Mouse (Mus musculus) MEL-GATA-1-ER (cell line): ENCODE results near the gene Snx29.
A peak's percentile ranks its signal among the peaks of the same experiment; 100 is the strongest.
"Not testable (repeated sequence)": the region's sequence is repeated elsewhere in the genome, so short reads cannot be mapped to it uniquely, and the experiment has no call there.

Experiments used
- DNase-seq: peaks from one replicate; pipeline ENCODE4 v3.0.0-alpha.2; 2012; ENCODE audit warnings: low read depth; ENCODE audit errors: extremely low read depth

Gene Snx29

DNA sequence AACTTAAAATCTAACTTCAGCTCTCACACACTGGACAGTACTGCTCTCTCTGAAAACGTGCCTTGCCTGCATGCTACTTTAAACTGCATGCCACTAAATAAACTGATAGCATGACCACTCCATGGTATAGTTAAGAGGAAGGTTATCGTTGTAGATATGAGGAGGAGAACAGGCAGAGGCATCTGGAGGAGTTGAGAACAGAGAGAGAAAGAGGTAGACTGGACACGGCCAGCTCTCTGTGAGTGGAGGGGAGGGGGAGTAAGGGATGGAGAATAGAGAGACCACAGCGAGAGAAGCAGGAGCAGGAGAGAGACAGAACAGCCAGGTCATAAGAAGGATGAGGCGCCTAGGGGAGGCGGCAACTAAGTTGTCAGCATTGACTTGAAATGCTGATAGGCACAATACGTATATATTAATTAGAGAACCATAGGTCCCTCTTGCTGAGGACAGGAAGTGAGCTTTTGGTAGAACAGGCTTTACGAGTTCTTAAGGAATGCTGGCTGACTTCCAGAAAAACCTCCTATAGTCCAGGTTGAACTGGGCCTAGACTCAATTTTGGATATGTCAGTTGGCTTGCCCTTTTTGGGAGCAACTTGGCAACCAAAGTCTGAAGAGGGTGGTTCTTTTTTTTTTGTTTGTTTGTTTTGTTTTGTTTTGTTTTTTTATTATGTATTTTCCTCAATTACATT lies 85.4 kb downstream of the Snx29 start:
- no peak for DNase-seq

DNA sequence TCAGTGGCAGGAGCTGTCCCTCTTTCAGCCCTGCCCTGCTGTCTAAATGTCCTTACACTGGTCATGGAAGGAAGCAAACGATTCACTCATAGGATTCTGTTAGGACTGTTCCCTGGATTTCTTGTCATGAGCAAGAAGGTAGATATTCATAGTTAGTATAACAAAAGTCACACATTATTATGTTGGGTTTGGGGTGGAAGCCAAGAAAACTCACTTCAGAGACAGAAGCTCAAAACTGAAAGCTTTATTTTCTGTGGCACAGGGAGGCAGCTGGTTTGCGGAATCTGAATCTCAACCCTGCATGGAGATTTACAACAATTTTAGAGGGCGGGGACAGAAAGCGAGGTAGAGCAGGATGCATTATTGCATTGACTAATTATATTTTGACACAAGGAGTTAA lies 86.0 kb downstream of the Snx29 start:
- DNase-seq = no peak

- no peak for DNase-seq
These were observed 91.9 kb downstream of the Snx29 start for GRCm38 (mm10) chr16:11414631-11415030.

GRCm38 (mm10) chr16:11418183-11418588 lies 95.5 kb downstream of the Snx29 start:
- peak; percentile 37 for DNase-seq

DNA sequence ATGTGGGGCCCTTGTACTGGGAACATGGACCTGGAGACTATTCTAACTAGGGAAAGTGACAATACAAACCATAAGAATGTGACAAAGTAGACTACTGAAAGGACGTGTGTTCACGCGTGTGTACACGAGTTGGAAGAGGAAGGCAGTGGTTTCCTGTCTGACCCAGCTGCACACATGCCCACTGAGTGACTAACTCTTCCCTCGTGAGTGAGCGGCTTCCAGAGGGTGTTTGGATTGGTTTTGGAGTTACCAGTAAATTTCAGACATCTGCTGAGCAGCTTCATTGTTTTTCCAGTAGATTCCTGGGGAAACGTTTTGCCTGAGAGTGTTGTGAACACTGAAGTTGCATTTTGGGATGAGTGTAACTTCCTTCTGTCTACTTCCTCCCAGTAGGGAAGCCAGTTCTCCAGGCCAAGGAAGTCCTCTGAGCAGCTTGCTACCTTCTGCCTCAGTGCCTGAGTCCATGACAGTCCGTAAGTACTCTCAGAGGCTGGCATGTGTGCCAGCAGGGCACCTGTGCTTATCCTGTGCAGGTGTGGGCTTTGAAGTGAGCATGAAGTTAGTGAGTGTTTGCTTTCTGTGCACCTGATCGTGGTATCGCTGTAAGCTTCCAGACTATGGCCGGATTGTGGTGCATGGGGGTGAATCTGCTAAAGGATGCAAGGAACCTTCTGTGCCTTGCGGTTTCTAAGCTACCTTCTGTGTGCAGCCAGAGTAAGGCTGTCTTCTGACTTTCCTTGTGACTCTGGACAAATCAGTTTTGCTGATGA lies 97.8 kb downstream of the Snx29 start:
- DNase-seq = no peak

DNA sequence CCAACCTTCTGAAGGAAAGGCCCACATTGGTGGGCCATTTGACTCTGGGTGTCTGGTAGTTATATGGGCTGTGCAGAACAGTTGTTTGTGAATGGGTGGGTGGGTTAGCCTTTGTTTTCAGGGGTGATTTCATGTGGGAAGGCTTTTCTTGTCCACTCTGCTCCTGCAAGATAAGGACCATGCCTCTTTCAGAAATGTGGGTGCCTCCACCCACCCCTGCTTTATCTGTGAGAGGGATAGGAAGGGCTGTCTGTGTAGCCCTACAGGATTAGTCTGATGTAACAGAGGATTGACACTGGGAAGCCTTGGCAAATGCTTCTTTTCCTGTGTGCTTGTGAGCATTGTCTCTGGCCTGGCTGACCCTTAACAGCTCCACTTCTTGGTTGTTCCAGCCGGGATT lies 99.5 kb downstream of the Snx29 start:
- DNase-seq = no peak

DNA sequence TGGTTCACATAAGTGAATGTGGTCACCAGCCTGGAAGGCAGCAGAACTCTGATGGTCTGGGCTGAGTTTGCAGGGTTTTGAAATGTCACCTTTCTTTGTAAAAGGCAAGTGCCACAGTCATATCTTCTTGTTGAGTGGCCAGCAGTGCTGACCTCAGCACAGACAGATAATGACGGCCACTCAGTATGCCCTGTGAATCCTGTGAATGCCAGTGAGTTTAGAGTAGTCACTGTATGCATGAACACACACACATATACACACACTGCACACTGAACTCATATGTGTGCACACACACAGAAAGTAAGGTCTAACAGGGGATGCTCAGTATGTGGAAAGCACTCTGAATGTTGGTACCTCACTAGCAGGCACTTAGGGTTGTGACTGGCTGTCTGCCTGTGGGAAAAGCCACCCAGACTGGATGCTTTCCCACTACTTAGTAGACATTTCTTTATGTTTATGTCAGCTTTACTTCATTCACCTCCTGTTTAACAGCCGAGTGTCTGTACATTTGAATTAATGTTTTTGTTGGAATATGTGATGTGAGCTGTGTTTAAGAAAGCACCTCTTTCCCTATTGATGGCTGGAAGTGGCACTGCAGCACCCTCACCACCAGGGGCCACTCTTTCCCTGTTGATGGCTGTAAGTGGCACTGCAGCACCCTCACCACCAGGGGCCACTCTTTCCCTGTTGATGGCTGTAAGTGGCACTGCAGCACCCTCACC lies 100.3 kb downstream of the Snx29 start:
- DNase-seq = no peak

DNA sequence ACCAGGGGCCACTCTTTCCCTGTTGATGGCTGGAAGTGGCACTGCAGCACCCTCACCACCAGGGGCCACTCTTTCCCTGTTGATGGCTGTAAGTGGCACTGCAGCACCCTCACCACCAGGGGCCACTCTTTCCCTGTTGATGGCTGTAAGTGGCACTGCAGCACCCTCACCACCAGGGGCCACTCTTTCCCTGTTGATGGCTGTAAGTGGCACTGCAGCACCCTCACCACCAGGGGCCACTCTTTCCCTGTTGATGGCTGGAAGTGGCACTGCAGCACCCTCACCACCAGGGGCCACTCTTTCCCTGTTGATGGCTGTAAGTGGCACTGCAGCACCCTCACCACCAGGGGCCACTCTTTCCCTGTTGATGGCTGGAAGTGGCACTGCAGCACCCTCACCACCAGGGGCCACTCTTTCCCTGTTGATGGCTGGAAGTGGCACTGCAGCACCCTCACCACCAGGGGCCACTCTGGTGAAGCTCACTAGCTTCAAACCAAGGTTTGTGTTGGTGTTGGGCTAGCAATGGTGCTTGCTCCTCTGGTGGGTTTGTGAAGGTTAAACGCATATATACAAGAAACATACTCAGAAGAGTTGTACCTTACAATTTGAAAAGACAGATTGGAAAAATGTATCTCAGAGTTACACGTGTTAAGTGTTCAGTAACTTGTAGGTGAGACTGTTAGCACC lies 101.0 kb downstream of the Snx29 start:
- DNase-seq = not testable (repeated sequence)

DNA sequence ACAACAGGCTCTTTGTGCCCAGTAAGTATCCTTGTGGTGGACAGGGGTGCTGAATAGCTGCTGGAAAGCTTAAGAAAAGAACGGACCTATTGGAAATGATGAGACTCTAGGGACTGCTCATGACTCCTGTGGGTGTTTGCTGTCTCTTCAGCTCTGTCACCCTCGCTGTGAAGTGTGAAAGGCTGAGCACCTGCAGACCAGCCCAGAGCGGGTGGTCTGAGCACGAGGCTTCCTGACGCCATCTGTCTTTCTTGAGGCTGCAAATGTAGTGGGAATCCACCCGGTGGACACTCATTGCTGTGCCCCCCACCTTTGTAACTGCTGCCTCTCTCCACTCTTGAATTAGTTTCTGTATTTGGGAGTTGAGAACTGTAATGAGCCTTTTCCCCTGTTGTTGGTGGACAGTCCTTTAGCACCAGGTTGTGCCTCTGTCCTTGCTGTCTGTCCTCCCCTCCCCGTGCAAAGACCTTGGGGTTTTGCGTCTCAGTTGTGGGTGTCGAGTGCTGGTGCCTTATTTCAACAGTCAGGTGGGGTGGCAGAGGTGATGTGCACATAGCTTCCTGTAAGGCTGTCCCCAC lies 101.9 kb downstream of the Snx29 start:
- DNase-seq = no peak

DNA sequence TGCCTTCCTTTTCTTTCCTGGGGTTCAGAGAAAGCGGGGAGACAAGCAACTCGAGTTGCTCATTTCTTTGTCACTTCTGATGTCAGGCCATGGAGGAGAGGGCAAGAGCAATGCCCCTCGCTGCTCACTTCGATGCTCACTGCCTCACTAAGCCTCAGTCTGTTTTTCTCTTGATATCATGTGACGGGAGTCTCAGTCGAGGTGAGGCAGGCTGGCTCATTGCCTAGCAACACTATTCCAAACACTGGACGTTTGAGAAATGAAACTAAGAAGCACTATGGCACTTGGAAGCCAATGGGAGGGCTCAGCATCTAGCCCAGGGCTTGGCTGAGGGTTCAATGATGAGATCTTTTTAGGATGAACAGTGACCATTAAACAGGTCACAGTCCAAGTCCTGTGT lies 102.6 kb downstream of the Snx29 start:
- DNase-seq = no peak

DNA sequence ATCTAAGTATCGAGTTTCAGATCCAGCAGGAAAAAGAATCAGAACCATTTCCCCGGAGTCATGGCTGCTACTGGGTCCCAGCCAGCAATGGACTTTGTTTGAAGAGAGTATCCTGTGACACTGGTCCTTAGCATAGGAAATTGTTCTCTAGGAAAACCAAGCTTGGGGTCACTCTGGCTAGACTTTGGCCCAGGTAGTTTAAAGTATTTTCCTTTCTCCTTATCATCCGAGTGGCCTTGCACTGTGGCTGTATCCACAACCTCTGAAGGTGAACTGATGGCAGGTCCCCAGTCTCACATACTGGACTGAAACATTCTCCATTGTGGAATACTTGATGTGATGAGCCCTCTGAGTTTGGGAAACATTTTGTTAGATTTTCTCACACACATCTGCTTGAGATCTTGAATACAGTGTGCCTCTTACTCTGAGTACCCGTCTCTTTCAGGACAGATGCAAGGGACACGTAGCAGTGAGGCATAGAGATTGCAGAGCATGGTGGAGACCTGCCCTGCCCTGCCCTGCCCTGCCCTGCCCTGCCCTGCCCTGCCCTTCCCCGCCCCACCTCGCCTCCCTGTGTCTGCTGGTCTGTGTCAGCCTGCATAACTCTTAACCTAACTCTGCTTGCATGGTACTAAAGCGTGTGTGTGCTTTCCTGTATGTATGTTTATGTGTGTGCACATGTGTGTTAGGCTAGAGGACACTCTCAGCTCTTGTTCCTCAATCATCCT lies 104.3 kb downstream of the Snx29 start:
- no peak for DNase-seq

GRCm38 (mm10) chr16:11429784-11430183 lies 107.1 kb downstream of the Snx29 start:
- no peak for DNase-seq

- DNase-seq = no peak
These were observed 107.8 kb downstream of the Snx29 start for GRCm38 (mm10) chr16:11430520-11430919.

DNA sequence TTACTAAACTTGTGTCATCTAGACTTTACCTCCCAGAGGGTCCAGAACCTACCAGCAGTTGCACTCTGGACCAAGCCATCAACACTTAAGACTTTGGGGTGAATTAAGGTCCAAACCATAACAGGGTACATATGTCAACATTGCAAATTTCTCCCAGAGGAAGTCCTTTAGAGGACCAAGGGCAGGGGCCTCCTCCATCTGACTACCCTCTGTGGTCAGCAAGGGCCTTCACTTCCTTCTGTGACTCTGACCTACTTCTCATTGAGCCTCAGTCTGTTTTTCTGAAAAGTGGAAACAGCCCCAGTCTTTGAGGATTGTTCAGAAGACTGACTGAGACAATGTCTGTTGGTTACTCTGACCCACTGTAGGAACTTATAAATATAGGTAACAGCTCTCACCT lies 111.1 kb downstream of the Snx29 start:
- DNase-seq = no peak

GRCm38 (mm10) chr16:11437641-11438040 lies 114.9 kb downstream of the Snx29 start:
- DNase-seq = no peak

DNA sequence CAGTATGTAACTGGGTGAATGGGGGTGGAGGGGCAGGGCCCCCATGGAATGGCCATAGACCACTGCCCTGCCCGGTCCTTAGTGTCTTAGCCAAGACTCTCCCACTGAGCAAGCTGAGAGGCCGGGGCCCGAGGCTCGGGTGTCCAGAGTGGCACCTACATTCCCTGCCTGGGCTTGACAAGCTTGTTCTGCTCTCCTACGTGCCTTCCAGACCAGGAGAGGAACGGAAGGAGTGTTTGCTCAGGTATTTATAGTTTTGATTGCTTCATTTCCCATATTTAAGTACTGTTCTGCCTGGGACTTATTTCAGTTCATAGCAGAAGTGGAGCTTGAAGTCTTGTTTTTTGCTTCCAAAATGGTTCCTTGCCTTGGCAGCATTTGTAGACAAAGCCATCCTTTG lies 116.7 kb downstream of the Snx29 start:
- DNase-seq = no peak

DNA sequence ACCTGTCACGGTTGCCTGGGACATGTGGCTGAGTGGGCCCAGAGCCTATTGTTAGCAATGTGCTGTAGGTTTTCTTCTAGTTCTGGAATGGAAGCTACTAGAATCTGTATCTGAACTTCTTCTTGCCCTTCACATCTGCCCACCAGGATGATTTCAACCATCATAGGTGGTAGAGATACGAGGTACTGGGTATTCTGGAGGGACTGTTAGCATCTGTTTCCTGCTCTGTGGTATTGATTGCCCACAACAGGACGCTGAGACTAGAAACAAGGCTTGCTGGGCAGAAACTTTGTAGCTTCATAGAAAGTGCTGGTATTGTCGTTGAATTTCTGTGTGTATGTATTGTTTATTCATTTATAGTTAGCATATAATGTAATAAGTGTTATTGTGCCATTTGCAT lies 118.9 kb downstream of the Snx29 start:
- DNase-seq = no peak

- no peak for DNase-seq
These were observed 119.8 kb downstream of the Snx29 start for GRCm38 (mm10) chr16:11442534-11442933.

GRCm38 (mm10) chr16:11444626-11445025 lies 121.9 kb downstream of the Snx29 start:
- DNase-seq = no peak

- no peak for DNase-seq
These were observed 124.3 kb downstream of the Snx29 start for GRCm38 (mm10) chr16:11446977-11447376.

DNA sequence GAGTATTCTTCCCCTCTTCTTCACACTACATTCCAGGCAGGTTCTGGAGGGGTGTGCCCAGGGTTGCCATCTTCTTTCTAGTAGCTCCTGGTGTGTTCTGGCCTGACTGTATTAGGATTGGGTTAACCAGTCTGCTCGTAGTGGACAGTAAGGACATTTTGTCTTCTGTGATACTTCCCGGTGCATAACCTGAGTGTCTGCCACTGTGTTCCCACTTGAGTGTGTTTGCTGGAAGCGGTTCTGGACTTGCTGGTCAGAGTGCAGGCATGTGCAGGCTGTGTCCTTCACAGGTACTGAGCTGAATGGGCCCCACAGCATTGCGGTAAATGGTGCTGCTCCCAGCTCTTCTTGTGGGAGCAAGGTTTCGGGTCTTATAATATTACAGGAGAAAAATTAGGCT lies 125.2 kb downstream of the Snx29 start:
- no peak for DNase-seq
